In the genomic region with DNA sequence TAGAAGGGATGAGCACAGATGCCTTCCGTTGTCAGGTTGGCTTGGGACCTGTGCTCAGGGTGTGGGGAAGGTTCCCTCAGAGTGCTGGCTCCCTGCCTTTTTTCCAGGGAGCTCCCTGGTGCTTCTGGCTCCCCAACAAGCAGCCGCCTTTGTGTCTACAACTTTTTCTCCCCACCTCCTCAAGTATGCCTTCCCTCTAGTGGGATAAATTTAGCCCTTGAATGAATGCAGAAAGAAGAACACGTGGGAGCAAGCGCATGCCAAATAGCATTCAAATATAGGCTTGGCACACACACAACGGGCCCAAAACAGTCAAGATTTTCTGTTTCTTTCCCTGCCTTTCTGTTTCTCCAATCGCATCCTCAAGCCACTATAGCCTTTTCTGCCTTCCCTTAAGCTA, we compare ENCODE assay signal across 9 mouse cellular contexts. TPM values are rescaled to one million over a fixed set of nuclear protein-coding genes. Genes with fewer than 3 reads are reported as not detected.
A peak's percentile ranks its signal among the peaks of the same experiment; 100 is the strongest.
DNase-seq lines count a peak whose midpoint lies in the region; ATAC-seq lines count a peak whose summit lies in the region.
"Had no signal": no experiment of that assay in that cellular context is flagged by ENCODE, and none has a peak within 500 bp of the region (broad histone marks: within the 10 kb centered on the region; RNA-seq: fewer than 3 reads in every experiment).

No protein-coding gene starts in this region.

- peak overlapping the region; percentile 63 for H3K4me2 ChIP-seq in heart, embryonic 16.5 days (ENCODE audit: low read depth, low read length)
- H3K4me2 ChIP-seq in limb, embryonic 15.5 days, result peak overlapping the region; percentile 17; the same call in 1 of the 2 replicates

- H3K36me3 ChIP-seq in embryonic facial prominence, embryonic 10.5 days (replicated peaks), result no peaks in the 10 kb centered on the region
- H3K36me3 ChIP-seq in heart, embryonic 16.5 days (ENCODE audit: control insufficient read depth, insufficient read depth), result no peaks in the 10 kb centered on the region
- H3K36me3 ChIP-seq in limb, embryonic 15.5 days, result no peaks in the 10 kb centered on the region

- H3K27me3 ChIP-seq in embryonic facial prominence, embryonic 10.5 days (replicated peaks; ENCODE audit: low read depth, poor library complexity, severe bottlenecking), result peaks cover 6% of the 10 kb centered on the region
- H3K27me3 ChIP-seq in heart, embryonic 16.5 days (ENCODE audit: control insufficient read depth, insufficient read depth, low read length), result no peaks in the 10 kb centered on the region
- H3K27me3 ChIP-seq in limb, embryonic 15.5 days, result no peaks in the 10 kb centered on the region

- ATAC-seq in heart, embryonic 16.5 days (replicated peaks; ENCODE audit: extremely low read depth, insufficient read depth, low FRiP score), result peak; percentile 67
- peak; percentile 36; the same call in 1 of the 2 replicates for ATAC-seq in limb, embryonic 15.5 days (ENCODE audit: insufficient number of reproducible peaks, low FRiP score, low TSS enrichment, low read depth)

- no peak overlapping the region for H3K4me3 ChIP-seq in embryonic facial prominence, embryonic 10.5 days
- peak overlapping the region; percentile 34 for H3K4me3 ChIP-seq in heart, embryonic 16.5 days (ENCODE audit: low read length)
- H3K4me3 ChIP-seq in limb, embryonic 15.5 days, result no peak overlapping the region
- H3K4me3 ChIP-seq: erythroblast, embryonic 14.5 days had no signal

- peaks cover 28% of the 10 kb centered on the region for H3K4me1 ChIP-seq in embryonic facial prominence, embryonic 10.5 days
- peaks cover 46% of the 10 kb centered on the region for H3K4me1 ChIP-seq in heart, embryonic 16.5 days (ENCODE audit: control insufficient read depth, insufficient read depth, low read length)
- H3K4me1 ChIP-seq in limb, embryonic 15.5 days, result peaks cover 43% of the 10 kb centered on the region

- DNase-seq in Muller cell, postnatal 12 days (ENCODE audit: inconsistent ontology term), result peak; percentile 57
- no peak for DNase-seq in embryonic facial prominence, embryonic 10.5 days (ENCODE audit: low spot score)
- no peak for DNase-seq in thymus, postnatal 4 days
- no peak for DNase-seq in embryo, embryonic 10.5 days (ENCODE audit: low spot score)
- no peak for DNase-seq in MN1 (ENCODE audit: low spot score)
- no peak for DNase-seq in urinary bladder, adult 18-20 months (ENCODE audit: low spot score in 2 of 2)

- H3K27ac ChIP-seq in embryonic facial prominence, embryonic 10.5 days (replicated peaks), result peak overlapping the region; percentile 19
- peak overlapping the region; percentile 98 for H3K27ac ChIP-seq in heart, embryonic 16.5 days (ENCODE audit: low read length)
- H3K27ac ChIP-seq in limb, embryonic 15.5 days, result peak overlapping the region; percentile 87

- no peaks in the 10 kb centered on the region for H3K9me3 ChIP-seq in embryonic facial prominence, embryonic 10.5 days
- no peaks in the 10 kb centered on the region for H3K9me3 ChIP-seq in heart, embryonic 16.5 days (replicated peaks; ENCODE audit: control insufficient read depth, low read length)
- H3K9me3 ChIP-seq in limb, embryonic 15.5 days, result no peaks in the 10 kb centered on the region

- H3K9ac ChIP-seq in heart, embryonic 16.5 days (ENCODE audit: low read length), result peak overlapping the region; percentile 73
- H3K9ac ChIP-seq in limb, embryonic 15.5 days, result no peak overlapping the region

- 82% methylated on average over 6 of the region's 6 CpGs for WGBS in embryonic facial prominence, embryonic 10.5 days
- 25% methylated on average over 6 of the region's 6 CpGs for WGBS in heart, embryonic 16.5 days
- 21% methylated on average over 6 of the region's 6 CpGs for WGBS in limb, embryonic 15.5 days

RNA-seq across cellular contexts. Expression of gene Pakap, which starts 6.9 kb away (rescaled TPM):
- 25.3 and 25.8 TPM in 2 replicates for polyA plus RNA-seq in embryonic facial prominence, embryonic 10.5 days (2016; fragmentation: Nextera tagmentation; extraction: Ambion mirVana)
- 57.5 and 60.2 TPM in 2 replicates for polyA plus RNA-seq in heart, embryonic 16.5 days (2015; fragmentation: Nextera tagmentation; extraction: Ambion mirVana)
- 30.5 and 30.8 TPM in 2 replicates for polyA plus RNA-seq in limb, embryonic 15.5 days (2015; fragmentation: Nextera tagmentation; extraction: Ambion mirVana)
- polyA plus RNA-seq: erythroblast, embryonic 14.5 days had no signal

Comparison
In these comparisons a context has a peak if more than half of its experiments do, and no peak if none do; other contexts are left out.
1. H3K27ac ChIP-seq: peak in every context shown above with its lines; median percentile 98 in heart, embryonic 16.5 days; 87 in limb, embryonic 15.5 days; 19 in embryonic facial prominence, embryonic 10.5 days.